Mouse (Mus musculus) hindbrain, embryonic 16.5 days (tissue): ENCODE measurements around the gene Eif3b. TPM values are rescaled to one million over a fixed set of nuclear protein-coding genes. Genes with fewer than 3 reads are reported as not detected.

ENCODE experiments used
- microRNA-seq: library from miRNA; unstranded; fragments of <30 nt; microRNA quantifications from one replicate; pipeline ENCODE4, GENCODE M21; 2017
- polyA plus RNA-seq: library from polyadenylated mRNA; unstranded; fragments of >200 nt; fragmentation: Nextera tagmentation; extraction: Ambion mirVana; gene quantifications from 2 replicates; pipeline ENCODE4 v1.2.1, GENCODE M21; 2015

The Eif3b gene
- polyA plus RNA-seq, 1 experiment from 2014 or later: 65.9 TPM

Small RNA genes lying within 50 kb of the gene (microRNA-seq; reads per million reads assigned to microRNA genes)
- gene Mir7038: not detected

Other genes starting within 250 kb of the Eif3b start
- gene Mad1l1, start 97.8 kb upstream of the Eif3b start, polyA plus RNA-seq: 32.2 and 32.5 TPM in 2 replicates
- 21.5 and 27.0 TPM in 2 replicates for gene Nudt1, start 97.7 kb upstream of the Eif3b start, polyA plus RNA-seq
- 22.5 and 23.3 TPM in 2 replicates for gene Mrm2, start 87.4 kb upstream of the Eif3b start, polyA plus RNA-seq
- 42.4 and 43.7 TPM in 2 replicates for gene Snx8, start 30.1 kb upstream of the Eif3b start, polyA plus RNA-seq
- not detected in 2 replicates for gene Gm4869, start 26.3 kb downstream of the Eif3b start, polyA plus RNA-seq
- gene Chst12, start 86.2 kb downstream of the Eif3b start, polyA plus RNA-seq: 27.6 and 30.3 TPM in 2 replicates
- gene Grifin, start 145.7 kb downstream of the Eif3b start, polyA plus RNA-seq: 0.36 TPM in 1 of 2 replicates, not detected in the other
- gene Lfng, start 188.0 kb downstream of the Eif3b start, polyA plus RNA-seq: 27.1 and 30.2 TPM in 2 replicates
- 56.0 and 68.9 TPM in 2 replicates for gene Ttyh3, start 229.7 kb downstream of the Eif3b start, polyA plus RNA-seq